Mouse (Mus musculus): ENCODE results near the gene Col6a6.
A peak's percentile ranks its signal among the peaks of the same experiment; 100 is the strongest.
"Not testable (repeated sequence)": the region's sequence is repeated elsewhere in the genome, so short reads cannot be mapped to it uniquely, and the experiment has no call there.

Col6a6 gene

DNA sequence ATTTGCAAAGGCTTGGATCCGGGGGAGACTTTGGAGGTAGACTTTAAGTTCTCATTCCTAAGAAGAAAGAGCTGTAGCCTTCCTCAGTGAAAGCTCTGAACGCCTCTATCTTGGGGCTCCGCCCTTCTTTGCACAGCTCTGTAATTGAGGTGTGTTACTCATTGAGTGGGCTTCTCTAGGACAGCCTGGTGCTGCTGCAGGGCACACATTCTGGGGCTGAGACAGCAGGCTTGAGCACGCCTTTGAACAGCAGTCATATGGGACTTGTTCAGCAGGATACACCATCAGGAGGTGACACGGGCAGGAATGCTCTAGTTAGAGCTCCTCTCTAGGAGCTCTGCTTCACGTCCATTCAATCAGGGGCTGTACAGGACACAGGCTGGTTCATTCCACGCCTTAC is 162.7 kb downstream of the Col6a6 start:
- no peak for DNase-seq (ENCODE audit: low spot score)

DNA sequence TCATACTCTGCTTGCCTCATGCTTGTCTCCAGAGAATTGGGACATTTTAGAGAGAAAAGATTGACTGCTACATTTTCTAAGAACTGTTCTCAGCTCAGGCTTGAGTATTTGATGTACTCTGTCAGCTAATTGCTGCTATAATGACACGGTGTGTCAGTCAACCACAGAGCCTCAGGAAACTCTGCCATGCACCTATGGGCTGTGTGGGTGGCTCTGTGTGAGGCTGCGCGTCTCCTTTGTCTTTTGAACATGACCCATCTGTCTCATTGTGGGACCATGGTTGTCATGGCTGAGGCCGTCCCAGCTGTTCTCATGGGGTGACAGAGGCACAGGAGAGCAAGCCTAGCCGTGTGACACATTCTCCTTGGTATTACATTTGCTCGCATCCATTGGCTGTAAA is 168.1 kb downstream of the Col6a6 start:
- no peak for DNase-seq (ENCODE audit: low spot score)

- no peak for DNase-seq (ENCODE audit: low spot score)
Measured at GRCm38 (mm10) chr9:105658216-105658615, 169.7 kb downstream of the Col6a6 start.

DNA sequence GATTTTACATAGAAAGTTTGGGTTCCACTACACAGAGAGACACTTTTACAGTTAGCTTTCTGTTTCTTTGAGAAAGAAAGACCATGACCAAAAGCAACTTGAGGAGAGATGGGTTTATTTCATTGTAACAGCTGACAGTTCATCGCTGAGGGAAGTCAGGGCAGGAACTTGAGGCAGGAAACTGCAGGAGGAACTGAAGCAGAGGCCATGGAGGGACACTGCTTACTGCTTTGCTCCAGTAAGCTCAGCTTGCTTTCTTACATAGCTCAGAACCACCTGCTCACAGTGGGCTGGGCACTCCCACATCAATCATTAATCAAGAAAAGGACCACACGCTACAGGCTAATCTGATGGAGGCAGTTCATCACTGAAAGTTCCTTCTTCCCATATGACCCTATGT is 171.8 kb downstream of the Col6a6 start:
- DNase-seq (ENCODE audit: low spot score): no peak

DNA sequence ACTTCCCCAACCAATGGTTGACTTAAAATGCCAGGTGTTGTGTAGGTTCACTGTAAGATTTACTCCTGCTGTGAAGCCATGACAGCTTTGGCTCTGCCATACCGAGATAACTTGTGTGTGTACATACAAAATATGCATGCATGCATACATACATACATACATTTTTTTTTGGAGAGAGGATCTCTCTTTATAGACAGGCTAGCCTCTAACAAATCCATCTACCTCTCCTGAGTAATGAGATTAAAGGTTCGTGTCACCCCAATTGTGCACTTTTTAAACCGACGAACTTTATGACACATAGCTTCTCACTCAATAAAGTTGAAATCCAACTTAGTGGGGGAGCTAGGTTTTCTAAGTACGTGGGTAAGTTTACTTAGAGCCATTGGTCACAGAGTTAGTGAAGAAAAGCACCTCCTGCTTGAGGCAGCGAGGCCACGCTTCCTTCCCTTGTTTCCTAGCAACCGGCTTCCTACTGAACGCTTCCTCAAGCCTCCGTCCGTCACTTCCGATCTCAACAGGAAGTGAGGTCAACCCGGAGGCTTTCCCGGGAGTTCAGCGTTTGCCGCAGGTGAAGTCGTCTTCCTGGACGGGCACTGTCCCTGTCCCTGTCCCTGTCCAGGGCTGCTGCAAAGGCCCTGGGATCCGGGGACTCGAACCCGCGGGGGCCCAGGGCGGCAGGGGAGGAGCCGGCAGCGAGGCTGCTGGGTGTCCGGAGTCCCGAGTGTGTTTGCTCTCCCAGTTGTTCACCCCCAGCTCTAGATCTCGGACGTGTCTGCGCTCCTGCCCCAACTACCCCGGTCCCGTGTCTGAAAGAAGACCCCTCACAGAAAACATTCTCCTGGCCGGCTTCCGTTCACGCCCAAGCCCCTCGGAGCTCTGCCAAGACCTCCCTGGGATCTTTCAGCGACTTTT is 185.2 kb downstream of the Col6a6 start, which contains the start of gene Pik3r4:
Pik3r4 (plus strand) TSS at position 519 of the 912 bp plus-strand sequence.
- peak; percentile 68 for DNase-seq (ENCODE audit: low spot score)

- DNase-seq (ENCODE audit: low spot score): not testable (repeated sequence)
Measured at GRCm38 (mm10) chr9:105641377-105641776, 186.6 kb downstream of the Col6a6 start.

Measured in layer of hippocampus, adult 9-10 months (tissue).